Mouse (Mus musculus) heart, adult 2 months (tissue): ENCODE measurements around the gene Hadh.

Source experiments
- CTCF ChIP-seq: fragments of 200-600 bp; IDR thresholded peaks from 2 replicates; pipeline ENCODE4 v1.8.1; 2022; ENCODE audit warnings: antibody characterized with exemption, mild to moderate bottlenecking, moderate library complexity
- EP300 ChIP-seq: fragments of 200-500 bp; IDR thresholded peaks from 2 replicates; pipeline ENCODE4 v1.6.1; 2011; ENCODE audit warnings: low read depth, low read length, control low read depth; ENCODE audit not compliant: insufficient read depth

DNA sequence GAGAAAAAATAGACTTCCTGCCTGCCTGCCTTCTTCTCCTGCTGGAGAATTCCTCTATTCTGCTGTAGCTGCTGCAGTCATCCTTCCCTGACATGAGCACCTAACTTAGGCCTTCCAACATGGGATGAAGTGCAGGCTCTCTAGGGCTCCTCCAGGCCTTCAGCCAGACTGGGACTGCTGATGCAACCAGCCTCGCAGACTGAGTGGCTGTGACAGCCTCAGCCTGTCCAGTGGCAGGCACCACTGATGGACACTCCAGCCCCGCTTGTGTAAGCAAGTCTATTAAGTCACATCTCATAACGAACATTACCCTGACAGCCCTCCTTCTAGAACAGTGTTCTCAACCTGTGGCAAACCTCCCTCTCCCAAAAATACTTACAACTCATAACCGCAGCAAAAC, 2.2 kb upstream of the Hadh start:
- TF ChIP-seq CTCF (no peak), EP300 (no peak)
